Mouse (Mus musculus) kidney, postnatal 36 days (tissue): ENCODE measurements at regions not wholly inside any gene's neighbourhood (a gene's known extent, or its start where the extent isn't known, plus 50 kb on each side); places are given as distances from the start of the nearest gene placed in this dataset.

Source experiments
- DNase-seq, 2 experiments: peaks; one replicate each; pipeline ENCODE4 v3.0.0; 2021 to 2022; ENCODE audit warnings: mixed read lengths in 2 of 2

DNA sequence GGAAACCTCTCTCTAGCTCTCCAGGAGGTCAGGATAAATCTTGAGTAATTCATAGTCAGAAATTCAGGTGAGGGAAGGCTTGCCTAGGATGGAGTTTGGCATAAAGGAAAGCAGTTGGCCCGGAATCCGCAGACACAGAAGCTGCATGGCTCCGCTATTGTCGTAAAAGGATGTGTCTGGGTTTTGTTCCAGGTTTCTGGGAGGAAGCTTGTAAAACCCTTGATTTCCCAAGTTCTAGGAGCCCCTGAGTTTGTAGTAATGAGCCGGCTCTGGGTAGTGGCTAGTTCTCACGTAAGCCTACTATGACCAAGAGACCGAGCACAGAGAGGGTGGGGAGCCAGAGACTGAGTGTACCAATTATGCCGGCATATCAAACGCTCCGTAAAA is 52.7 kb upstream of the Gm21915 start:
- no peak for DNase-seq

GRCm38 (mm10) chr9:40617036-40617675 is 53.3 kb upstream of the Gm21915 start:
- no peak for DNase-seq

DNA sequence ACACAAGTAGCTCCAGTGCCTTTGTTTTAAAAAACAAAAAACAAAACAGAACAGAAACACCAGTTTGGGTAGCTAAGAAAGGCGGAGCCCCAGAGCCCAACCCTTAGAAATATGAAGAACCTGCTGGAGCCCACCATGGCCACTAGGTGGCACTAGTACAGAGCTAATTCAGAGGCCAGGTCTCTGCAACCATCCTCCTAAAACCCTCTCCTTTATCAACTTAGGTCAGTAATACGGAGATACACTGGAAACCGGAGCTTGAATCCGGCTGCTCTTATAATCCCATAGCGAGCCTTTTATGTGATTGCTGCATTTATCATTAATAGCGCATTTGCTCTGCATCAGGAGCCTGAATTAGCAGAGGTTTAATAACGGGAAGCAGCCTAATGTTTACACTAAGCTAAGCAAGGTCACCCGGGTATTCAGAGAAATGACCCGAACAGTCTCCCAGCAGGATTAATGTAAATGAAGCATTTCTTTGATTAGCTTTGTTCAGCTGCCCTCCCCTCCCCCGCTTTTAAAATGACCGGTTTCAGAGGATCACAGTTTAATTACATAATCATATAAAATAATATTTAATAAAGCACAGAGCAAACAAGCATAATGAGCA is 53.9 kb upstream of the Gm21915 start:
- peak; percentile 64 to 79 for DNase-seq

DNA sequence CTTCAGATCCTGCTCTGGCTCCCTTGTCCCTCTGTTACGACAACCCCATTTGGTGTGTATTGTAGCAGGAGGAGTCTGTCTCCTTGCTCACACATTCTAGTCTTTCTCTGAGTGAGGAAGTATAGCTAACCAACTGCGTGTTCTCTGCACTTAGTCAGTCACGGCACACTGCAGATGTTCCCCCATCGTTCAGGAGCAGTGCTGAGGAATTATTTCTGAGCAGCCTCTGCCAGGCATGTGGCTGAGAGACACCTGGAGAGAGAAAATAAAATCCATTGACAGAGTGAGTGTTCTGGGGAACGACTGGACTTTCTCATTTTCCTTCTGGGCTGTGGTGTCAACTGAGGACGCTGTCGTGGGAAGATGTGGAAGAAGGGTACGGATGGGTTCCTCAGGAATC is 54.5 kb upstream of the Gm21915 start:
- no peak for DNase-seq

DNA sequence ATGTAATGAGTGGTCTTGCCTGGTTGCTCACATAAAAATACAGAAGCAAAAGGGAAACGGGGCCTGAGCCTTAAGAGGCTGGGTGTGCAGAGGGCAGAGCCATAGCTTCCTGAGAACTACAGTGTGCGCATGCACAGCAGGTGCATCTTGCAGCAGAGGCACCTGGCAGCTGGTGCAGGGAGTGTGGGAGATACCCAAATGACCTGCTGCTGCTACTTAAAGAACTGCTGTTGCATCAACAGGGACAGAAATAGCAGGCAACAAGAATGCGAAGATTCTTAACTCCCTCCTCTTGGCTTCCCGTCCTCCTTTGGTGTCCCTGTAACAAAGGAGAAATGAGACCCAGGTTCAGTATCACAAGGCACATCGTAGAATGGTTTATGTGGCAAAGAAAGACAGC is 56.3 kb upstream of the Gm21915 start:
- no peak for DNase-seq

- DNase-seq = no peak
These were observed 57.2 kb upstream of the Gm21915 start for GRCm38 (mm10) chr9:40613182-40613581.

DNA sequence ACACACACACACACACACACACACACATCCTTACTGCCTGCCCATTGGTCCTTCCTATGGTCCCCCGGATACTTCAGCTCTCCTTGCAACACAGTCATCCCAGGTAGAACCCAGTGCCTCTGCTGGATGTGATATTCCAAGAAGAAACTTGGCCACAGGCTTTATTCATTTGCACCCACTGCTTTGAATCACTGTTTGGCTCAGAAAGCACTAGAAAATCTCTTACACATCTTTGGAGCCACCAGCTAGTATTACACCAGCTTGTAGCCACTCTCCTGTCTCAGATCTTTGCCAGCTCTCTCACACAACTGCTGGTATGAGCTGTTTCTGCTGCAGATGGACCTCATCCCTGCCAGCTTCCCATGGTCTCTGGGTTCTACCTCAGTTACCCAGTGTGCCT is 57.7 kb upstream of the Gm21915 start:
- DNase-seq = no peak

GRCm38 (mm10) chr9:40612312-40612711 is 58.1 kb upstream of the Gm21915 start:
- no peak for DNase-seq

DNA sequence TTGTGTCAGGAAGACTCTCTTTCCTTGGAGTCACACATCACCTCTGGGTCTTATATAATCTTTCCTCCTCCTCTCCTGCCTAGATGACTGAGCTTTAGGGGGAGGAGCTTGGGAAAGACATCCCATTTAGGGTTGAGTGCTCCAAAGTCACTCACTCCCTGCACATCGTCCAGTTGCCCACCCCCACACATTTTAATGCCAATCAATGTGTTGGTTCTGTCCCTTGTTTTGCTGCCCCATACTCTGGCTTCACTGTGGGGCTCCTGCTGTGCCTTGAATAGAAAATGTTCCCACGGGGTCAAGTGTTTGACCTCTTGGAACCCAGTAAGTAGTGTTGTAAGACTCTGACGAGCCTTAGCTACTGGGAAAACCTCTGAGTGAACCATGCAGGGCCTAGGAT is 58.8 kb upstream of the Gm21915 start:
- DNase-seq = no peak

GRCm38 (mm10) chr9:40608596-40608995 is 61.8 kb upstream of the Gm21915 start:
- no peak for DNase-seq

DNA sequence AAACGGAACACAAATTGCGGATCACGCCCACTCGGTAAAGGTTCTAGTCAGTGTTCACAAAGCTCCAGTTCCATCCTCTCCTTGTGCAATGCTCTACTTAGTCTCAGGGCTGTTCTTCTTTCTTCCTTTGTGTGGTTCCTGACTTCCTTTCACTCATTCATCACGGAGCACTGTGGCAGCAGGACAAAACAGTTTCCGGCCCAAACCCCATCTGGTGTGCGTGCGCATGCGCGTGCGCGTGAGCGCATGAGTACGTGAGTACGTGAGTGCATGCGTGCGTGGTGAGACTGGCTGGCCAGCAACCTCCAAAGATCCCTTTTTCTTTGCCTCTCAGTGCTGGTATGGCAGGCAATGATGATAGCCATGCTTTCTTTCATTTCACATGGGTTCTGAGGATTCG is 62.5 kb upstream of the Gm21915 start:
- DNase-seq = no peak

DNA sequence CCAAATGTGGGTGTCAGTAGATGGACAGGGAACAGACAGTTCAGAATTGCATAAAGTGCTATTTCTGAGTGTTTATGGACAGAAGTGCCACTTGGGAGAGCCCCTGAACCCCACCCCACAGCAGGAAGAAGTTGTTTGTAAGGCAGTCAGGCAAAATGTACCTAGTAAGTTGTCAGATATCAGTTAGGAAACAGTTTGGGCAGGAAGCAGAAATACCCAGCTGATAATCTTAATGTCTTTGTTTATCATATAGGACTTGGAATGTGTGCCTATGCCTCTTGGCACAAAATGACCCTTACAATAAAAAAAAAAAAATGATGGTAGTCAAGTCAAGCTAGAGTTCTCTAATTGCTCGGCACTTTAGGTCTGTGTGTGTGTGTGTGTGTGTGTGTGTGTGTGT is 66.9 kb upstream of the Gm21915 start:
- no peak for DNase-seq

DNA sequence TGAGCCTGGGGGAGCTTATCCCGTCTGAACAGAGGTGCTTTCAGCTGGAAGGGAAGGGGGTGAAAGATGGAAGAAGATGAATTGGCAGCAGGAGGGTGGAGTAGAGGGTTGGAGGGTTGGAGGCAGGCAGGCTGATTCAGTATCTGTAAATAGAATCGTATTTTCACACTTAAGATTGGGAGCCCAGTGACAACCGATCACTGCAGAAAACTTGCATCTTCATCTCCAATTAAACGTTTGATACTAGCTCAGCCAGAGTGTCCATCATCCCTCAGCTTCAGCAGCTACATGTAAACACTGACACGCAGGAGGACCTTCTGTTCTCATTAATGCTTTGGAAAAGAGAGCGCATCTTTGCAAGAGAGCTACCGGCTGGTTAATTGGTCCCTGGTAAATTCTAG is 67.2 kb upstream of the Gramd1b start:
- DNase-seq = no peak

DNA sequence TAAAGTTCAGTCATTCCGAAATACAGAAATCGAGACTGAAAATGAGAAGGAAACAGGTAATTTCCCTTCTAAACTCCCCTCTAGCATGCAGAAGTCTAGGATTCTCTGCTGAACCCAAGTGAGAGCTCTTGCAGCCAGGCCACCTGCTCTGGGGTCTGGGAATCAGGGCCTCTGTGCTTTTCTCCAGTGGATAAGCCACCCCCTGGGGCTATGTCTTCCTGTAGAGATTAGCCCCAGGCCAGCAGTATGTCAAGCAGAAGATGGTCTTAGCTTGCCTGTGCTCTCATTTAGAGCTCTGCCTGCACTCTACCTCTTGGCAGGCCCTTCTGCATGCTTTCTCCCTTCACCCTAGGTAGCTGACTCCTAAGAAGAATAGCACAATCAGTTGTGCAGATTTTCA is 56.2 kb upstream of the Gramd1b start:
- DNase-seq = no peak

- no peak for DNase-seq
These were observed 55.4 kb upstream of the Gramd1b start for GRCm38 (mm10) chr9:40586581-40586980.

DNA sequence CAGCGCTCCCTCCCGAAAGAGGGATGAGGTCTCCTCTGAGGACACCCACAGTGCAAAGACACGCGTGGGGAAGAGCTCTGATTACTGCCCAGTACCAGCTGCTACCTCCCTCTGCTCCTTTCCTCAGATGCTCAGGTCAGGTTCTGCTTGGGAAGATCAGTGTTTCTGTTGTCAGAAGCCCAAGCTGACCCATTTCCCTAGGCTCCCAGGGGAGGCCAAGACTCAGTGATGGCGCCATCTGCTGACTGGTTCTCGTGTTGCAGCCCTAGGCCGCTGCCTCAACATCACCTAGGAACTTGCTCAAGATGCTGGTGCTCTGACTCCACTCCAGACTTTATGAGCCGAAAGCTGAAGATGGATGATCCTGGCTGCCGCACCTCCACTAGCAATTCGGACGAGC is 52.4 kb upstream of the Gramd1b start:
- DNase-seq = peak; percentile 57 to 86

DNA sequence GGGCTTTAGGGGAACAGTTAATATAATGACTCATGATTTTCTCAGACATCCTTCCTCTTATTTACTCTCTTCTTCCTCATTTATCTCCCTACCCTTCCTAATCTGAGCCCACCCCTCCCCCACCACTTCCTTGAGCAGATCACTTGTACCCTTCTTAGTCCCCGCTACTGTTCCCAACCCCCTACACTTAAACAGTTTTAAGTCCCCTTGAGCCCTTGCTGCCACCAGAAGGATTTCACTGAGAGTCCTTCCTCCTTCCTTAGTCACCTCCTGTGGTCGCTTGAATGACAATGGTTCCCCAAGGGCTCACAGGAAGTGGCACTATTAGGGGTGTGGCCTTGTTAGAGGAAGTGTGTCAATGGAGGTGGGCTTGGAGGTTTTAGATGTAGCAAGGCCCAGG is 50.7 kb upstream of the Gramd1b start:
- peak in 1 of 2 experiments; percentile 16 for DNase-seq
